Mouse (Mus musculus) lung, postnatal 10 days (tissue): ENCODE data around the gene Ndufs5.

Experiments used
- DNase-seq: peaks from one replicate; pipeline ENCODE4 v3.0.0; 2021

Ndufs5 gene

DNA sequence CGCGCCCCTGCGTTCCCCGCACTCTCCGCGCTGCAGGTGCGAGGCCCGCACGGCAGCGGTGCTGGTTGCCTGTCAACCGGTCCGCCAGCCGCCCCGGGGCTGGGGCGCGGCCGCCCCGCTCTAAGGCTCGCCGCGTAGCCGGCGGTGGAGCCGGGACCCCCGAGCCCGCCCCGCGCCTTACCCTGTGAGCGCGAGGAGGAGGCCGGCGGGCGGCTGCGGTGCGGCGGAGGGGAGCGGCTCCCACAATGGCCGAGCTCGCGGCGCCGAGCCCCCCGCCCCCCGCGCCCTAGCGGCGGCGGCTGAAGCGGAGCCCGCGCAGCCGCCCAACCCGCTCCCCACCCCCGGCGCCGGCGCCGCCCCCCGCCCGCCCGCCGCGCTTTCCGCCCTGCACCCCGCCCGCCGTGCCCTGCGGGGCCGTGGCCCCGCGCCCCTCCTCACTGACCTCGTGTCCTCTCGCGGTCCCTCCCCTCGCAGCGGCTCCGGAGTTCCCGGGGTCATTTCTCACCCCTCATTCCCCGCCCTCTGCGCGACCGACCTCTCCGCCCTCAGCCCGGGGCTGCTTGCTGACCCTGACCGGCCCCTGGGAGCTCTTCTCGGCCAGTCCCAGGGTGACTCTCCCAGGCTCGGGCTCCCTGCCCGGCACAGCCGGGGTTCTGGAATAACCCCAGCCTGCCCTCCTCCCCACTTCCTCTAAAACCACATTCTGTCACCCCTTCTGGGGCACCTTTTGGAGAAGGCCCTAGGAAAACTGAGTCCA lies 30.8 kb downstream of the Ndufs5 start:
- DNase-seq: peak; percentile 67

DNA sequence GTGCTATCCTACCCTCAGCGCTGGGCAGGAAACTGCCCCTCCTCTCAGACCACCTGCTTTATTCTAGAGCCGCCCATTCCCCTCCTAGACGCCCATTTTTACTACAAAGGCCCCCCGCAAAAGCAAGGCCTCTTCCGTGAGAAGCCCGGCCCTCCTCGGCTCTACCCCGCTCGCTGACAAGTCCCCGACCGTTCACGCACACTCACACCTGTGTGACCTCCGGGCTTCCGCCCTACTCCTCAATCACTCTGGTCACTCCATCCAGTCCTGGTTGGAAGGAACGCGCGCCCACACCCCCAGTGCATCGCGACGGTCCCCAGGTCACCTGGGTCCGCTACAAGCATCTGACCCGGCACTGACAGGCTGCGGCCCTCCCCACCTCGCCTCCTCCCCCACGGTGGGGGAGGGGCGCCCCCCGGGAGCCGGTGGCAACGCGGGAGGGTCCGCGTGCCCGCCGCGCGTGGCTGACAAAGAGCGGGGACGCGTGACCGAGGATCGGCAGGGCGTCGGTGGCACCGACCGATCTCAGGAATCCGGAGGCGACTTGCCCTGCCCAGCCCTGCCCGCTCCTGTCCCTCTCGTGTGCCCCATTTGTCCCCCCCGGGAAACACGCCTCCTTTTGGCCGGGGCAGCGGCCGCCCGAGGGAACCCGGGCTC lies 31.5 kb downstream of the Ndufs5 start:
- no peak for DNase-seq

DNA sequence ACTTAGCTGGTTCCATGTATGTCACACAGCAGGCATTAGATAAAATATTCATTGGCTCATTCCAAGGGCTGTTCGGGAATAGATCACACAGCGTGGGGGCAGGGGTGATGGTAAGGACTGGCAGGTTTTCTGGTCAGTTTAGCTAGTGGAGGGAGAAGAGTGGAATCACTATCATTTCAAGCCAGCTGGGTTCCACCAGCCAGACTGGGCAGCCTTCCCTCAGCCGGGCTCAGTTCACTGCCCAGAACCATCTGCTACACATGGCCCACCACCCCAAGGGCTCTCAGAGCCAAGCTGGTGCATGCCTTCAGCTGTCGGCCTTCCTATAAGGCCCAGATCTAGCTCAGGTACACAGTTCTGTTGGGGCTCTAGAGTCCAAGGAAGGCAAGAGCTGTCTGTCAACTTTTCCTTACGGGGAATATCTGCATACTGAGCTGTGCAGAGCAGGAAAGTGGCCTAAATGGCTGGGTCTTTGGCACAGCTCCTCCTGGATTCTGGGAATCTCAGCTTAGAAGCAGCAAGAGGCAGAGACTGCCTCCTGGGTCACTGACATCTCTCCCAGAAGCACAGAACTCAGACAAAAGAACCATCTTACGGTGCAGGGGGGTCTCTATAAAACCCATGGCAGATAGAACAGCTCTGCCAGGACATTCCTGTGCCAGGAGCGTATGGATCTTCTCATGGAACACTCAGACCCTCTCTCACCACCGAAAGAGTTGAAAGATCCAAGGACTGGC lies 32.3 kb downstream of the Ndufs5 start:
- DNase-seq: no peak

DNA sequence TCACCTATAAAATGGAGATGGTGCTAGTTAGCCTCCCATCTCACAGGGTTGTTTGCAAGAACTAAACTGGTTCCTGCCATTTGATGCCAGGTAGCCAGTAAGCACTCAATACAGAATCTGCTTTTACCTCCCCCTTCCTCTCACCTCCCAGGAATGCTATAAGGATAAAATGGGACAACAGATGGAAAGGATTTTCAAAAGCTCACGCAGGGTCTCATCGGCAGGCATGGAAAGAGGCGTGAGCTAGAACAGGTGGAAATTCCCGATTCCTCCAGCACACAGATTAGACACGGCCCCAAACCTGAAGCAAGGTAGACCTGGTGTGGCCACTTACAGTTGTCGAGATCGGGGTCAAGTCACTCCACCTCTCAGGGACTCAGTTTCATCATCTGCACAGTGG lies 33.0 kb downstream of the Ndufs5 start:
- no peak for DNase-seq

DNA sequence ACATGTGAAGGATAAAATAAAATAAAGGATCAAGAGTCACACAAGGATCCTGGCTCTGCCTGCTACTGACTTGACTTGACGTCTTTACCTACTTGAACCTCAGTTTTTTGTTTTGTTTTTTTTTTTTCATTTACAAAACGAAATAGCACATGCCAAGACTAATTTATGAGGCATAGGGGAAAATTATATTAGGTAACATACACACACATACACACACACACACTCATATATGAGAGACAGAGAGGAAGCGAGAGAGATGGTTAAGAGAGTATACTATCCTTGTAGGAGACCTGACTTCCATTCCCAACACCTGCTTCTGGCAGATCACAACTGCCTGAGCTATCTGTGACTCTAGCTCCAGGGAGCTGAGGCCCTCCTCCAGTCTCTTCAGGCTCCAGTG lies 33.7 kb downstream of the Ndufs5 start, which contains the start of gene Macf1:
Macf1 (minus strand) TSS at position 101 of the 400 bp plus-strand sequence.
- no peak for DNase-seq

DNA sequence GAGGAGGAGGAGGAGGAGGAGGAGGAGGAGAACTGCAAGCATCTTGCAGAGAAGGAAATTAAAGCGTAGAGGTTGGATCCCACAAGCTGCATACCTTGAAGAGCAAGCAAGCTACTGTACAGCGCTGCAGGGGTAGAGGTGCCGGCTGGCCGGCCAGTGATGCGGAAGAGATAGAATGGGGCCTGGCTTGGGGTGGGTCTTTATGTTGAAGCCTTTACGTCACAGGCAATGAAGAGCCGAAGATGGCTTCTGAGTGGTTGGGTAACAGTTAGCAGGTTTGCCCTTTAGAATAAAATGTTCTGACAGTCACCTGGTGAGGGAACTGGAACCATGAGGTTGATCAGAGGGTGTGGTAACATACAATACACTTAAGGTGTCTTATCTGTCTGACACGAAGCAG lies 35.7 kb downstream of the Ndufs5 start:
- no peak for DNase-seq

DNA sequence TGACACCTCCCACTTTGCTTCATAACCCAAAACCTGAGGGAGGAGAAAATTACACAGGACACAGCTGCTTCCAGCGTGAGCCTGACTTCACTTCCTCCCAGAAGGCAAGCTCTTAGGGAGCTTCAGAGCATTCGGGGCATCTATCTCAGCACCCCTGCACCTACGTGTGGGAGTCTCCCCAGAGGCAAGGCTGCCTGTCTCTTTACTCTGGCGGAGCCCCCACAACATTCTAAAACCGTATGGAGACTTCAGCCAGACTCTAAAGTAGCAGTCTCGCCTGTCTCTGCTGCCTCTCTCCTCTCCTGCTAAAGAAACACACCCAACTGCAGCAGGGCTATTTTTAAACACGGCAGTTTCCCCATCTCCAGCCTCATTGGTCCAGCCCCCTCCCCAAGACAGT lies 37.0 kb downstream of the Ndufs5 start:
- DNase-seq: no peak

DNA sequence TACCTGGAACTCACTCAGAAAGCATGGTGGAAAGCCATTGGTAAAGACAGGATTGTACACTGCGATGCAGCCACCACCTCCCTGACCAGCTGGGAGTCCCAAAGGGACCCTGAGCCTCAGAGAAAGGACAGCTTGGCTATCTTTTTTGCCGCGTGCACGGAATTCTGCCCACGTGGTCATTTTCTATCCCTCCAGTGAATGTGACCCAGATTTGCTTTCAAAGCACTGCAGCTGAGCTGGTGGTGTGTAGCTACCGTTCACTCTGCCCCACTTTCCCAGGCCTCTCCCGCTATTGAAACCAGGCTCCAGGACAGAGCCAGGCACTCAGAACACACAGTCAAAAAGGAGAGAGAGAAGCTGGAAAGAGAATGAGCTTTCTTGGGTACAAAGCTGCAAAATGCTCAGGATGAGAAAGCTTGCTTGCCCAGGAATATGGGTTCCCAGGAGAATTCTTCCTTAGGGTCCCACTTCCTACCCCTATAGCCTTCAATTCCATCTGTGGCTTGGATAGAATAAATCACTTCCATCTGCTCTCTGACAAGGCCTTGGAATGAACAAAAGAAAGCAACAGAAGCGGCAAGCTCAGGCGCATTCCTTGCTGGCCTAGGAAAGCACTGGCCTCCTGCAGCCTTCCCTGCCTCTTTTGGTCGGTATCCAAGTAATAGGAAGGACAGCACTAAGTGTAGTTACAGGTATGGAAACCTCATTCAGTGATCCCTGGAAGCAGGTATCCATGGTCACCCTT lies 40.8 kb downstream of the Ndufs5 start:
- peak; percentile 23 for DNase-seq

DNA sequence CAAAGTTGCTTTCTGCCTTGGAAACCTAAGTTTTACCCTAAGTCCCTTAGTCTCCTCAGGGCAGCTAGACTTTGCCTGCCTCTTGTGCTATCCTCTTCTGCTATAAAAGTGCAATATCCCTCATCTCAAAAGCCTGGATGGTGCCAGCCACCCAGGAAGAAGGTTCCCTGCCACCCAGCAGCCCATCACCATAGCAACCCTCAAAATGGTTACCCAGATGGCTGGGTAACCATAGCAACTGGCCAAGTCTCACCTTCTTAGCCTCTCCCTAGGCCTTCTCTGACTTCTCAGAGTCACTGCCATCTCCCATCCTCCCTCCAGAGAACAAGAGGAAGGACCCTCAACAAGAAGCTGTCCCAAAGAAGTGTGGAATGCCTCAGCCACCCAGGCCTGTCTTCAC lies 47.4 kb downstream of the Ndufs5 start:
- no peak for DNase-seq

DNA sequence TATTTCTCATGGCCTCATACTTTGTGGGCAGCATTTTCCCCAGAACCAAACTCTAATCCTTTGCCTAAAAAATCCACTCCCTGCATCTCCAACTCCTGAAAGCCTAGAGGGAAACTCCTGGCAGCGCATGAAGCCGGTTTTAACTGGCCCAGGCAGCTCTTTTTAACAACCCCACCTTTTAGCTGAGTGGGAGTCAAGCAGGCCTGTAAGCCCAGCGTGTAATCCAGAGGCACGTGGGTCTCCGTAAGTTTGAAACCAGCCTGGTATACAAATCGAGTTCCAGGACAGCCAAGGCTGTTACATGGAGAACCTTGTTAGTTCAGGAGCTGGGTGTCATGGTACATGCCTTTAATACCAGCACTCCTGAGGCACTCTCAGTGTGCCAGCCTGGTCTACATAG lies 48.3 kb downstream of the Ndufs5 start:
- no peak for DNase-seq

DNA sequence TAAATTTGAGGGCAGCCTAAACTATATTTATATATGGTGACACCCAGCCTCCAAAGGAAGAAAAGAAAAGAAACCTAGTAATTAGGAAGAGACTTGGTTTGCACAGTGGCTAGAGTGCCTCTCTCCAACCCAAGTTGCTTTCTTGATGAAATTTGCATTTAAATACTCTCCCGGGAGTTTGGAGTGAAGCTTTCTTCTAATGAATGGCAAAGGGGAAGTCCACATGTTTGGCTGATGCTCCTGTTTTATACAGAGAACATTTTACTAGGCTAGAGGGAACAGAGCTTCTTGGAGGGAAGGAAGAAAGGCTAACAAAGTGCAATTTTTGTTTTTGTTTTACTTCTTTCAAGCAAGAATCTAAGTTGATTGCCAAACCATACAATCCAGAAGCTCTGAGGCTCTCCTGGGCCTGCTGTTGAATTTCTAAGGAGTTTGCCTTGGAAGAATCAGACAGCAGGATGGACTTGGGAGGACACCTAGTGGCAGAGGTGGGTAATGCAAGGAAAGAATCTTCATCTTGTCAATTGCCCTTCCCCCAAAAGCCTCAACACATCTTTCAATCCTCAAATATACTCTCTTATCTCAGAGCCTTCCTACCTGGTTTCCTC lies 50.6 kb downstream of the Ndufs5 start:
- DNase-seq: peak; percentile 89

DNA sequence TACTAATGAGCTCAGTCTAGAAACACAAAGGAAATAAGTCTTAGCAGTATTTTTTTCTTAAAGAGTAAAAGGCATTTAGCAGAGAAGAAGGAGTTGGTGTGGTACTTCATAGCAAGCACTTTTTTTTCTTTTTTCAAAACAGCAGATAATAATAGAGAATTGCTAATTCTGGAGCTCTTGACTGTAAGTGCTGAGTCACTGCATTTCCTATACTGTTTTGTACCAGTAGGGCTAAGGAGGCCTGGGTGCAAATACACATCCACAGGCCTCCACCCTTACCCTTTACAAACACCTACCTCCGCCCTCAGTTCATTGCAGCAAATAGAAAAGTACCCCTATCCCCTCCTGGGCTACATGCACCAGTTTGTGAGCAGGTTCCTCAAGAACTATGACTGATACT lies 51.5 kb downstream of the Ndufs5 start:
- DNase-seq: no peak

DNA sequence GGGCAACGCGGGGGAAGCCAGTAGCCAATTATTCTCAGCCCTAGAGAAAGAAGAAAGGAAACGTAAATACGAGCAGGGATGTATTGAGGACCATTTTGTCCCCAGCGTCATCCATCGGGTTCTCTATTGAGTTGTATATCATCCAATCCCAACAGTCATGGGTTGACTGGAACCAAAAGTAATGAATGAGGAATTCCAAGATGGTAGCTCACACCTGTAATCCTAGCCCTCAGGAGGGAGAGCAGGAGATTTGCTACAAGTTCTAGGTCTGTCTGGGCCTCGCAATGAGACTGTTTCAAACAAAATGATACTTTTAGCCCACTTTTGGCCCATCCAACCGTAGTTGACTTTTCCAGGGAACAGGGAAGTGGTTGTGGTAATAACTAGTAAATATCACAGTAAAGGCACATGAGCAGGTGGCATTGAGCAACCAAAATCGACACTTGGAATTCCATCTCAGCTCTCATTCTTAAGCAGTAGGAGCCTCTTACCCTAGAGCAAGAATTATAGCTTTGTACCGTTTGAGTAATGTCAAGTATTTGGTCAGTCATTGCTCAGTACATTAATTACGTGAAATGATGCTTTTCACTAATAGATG lies 52.2 kb downstream of the Ndufs5 start:
- DNase-seq: no peak

DNA sequence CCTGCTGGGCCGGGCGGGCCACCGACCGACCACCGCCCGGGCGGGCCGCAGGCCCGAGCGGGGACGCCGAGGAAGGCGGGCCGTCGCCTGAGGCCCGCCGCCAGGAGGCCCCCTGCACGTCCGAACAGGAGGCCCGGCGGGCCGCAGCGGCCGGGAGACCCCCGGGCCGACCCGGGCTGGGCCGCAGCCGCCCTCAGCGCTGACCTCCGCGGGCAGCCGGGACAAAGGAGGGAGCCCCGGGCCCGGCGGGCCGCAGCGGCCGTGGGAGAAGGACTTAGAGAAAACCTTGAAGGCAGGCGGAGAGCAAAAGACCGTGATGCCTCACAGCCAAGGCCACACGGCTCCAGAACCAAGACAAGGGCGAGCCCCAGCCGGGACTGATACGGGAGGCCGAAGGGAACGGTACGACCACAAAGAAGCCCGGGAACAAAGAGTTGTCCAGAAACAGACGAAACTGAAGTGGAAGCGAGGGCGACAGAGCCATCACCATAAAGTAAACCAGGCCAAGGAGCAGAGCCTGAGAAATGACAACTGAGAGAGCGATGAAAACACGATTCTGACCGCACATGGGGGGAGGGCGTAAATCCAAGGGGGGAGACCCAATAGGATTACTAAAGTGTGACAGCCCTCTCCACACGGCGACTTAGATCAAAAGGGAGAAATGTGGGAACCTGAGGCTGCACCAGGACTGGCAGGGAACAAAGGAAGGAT lies 52.9 kb downstream of the Ndufs5 start:
- peak; percentile 50 for DNase-seq

DNA sequence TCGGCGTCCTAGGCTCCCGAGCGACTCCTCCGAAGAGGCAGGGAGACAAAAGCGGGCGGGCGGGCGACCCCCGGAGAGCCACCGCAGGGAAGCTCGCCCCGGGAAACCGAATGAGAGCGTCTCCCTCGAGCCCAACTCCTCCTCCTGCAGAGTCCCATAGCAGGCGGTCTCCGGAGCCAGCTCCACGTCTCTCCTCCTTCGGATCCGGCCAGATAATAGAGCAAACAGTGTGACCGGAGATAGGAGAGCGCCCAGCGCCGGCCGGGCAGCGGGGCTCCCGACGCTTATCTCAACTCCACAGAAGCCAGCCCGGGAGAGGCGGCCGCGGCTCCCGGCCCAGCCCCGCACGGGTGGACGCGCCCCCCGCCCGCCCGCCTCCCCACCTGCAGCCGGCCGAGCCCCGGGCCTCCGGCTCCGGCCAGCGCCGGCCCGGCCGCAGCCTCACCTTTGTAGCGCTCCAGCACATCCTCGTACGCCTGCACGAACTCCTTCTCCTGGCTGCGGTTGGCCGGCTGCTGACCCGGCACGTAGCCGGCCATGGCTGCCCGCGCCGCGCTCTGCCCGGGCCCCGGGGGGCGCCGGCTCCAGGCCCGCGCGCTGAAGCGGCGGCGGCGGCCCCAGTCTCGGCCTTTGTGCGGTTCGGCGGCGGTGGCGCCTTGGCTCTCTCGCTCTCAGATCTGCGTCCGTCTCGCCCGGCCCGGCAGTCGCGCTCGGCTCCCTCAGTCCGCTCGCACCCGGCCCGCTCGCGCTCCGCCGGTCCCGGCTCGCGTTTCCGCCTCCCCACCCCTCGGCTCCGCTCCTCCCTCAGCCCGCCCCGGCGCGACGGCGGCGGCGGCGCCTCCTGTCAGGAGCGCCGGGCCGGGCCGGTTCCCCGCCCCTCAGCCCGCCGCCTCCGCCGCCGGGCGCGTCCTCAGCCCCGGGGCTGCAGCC lies 53.7 kb downstream of the Ndufs5 start:
- peak; percentile 81 for DNase-seq

DNA sequence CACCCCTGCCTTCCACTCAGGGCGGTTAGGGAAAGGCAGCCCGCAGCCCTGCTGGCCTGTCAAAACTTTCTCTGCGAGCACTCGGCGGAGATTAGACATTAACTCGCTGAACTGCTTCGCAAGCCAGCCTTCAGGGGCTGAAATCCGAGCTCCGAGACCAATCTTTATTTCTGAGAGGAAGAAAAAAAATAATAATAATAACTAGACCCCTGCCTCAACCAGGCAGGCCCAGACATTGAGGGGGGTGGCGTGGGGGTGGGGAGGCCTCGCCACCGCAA lies 54.4 kb downstream of the Ndufs5 start:
- peak; percentile 42 for DNase-seq

DNA sequence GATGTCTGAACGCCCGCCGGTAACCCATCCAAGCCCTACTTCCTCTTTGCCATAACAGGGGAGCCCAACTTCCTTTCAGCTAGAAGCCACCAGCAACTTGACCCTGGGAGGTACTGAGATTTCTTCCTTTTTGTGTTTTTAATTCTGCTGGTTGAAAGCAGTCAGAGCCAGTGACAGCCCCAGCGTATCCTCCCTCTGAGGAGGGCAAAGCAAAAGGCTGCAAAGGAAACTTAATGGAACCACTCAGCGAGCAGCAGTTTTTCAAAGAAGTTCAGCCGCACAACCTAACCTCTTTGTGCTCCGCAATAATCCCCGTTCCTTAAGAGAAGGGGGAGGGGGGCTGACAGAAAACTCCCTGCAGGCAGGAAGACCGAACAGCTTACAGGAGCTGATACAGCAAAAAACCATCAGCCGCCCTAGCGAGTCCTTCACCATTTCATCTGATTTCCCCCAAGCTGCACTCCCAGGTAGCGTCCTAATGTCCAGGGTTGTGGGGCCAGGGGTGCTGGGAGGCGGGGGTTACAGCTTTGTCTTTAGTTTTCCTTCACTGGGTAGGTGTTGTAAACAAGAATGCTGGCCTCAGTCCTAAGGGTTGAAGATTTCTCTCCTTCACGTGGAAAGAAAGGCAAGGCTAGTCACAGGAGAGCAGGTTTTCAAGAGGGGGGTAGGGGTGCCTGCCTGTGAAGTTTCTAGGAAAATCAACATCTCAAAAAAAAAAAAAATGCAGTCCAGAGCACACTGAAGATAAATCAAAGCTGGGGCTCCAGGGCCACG lies 54.9 kb downstream of the Ndufs5 start:
- no peak for DNase-seq
